Mouse (Mus musculus): ENCODE measurements at regions not wholly inside any gene's neighbourhood (a gene's known extent, or its start where the extent isn't known, plus 50 kb on each side); places are given as distances from the start of the nearest gene placed in this dataset.

DNA sequence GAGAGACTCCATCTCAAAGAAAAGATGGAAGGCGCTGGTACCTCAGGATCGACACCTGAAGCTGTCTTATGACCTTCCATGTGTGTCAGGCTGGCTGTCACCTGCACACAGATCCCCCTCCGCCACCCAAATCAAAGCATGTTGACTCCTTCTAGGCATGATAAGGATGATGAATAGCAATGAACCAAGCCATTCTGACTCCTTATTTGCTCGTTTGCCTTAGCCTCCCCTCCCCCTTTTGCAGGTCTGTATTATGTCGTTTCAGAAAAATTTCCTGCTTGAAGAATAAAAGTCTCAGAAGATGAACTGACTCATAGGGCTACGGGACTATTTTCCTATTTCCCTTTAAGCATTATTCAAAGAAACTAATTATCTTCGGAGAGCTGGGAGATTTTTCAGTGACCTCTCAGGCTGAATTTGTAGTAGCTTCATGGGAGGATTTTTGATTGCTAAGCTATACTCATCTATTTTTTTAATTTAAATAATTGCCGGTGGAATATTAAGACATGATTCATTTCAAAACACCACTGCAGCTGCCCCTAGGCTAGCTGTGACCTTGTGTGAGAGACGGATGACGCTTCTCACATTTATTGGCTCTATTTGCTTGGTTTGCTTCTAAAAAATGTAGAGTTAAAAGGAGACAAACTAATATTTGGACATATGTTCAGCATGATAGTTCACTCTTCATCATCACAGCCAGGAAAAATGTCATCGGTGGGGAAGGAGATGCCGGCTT lies 72.4 kb upstream of the Zc3h12c start:
- DNase-seq (ENCODE audit: low spot score) = no peak

DNA sequence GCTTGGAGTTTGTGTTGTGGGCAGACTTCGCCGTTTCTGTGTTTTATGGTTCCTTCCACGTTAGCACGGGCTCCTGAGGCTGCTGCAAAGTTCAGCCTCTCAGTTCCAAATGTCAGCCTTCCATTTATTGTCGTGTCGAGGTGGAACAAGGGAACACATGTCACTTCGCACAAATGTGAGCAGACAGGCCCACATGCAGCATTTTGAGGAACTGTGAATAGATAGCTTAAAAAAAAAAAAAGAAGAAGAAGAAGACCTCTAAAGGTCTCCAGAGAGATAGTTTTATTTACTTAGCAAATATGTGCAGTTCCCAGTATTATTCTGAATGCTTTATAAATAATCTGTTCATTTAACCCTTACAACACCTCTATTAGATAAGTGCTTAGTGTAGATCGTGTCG lies 66.4 kb upstream of the Zc3h12c start:
- no peak for DNase-seq (ENCODE audit: low spot score)

DNA sequence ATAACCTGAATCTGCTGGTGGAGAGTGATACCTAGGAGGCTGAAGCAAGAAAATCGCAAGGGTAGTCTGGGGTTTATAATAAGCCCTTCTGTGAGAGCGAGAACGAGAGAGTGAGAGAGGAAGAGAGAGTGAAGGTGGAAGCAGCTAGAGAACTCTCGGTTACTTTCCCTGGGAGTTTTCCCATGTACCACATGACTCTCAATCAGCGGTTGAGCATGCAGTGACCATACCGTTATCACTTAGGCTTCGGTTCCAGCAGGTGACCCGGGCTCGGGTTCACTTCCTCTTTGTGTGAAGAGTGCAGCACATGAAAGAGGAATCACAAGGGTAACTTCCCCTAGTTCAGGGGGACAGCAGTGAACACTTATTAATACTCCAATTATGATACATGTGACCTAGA lies 61.2 kb upstream of the Zc3h12c start:
- DNase-seq (ENCODE audit: low spot score) = no peak

GRCm38 (mm10) chr9:52225646-52226045 lies 57.3 kb upstream of the Zc3h12c start:
- no peak for DNase-seq (ENCODE audit: low spot score)

DNA sequence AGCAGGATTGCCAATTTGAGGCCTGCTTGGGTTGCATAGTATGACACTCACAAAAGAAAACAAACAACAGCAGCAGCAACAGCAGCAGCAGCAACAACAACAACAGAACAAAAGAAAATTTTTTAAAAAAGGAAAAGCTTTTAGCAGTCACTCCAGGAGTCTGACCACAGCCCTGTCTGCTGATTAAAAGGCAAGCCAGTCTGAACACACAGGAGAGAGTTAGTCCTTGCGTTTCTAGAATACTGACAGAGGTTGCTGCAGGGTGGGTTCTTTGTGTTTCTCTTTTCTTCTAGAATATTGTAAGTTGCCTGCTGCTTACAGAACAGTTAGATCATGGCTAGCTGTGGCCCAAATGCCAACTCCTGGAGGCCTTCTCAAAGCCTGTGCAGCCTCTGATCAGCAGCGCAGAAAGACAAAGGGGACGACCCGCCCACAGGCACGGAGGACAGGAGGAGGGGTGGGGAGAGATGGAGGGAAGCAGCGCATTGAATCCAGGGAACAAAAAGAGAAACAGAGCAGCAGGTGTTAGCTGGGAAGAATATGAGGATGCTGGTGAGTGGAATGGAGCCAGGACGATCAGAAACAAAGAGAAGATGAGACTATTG lies 55.2 kb upstream of the Zc3h12c start:
- no peak for DNase-seq (ENCODE audit: low spot score)
